Mouse (Mus musculus): Measurements from ENCODE around the gene Krt12. TPM values are rescaled to one million over a fixed set of nuclear protein-coding genes. Genes with fewer than 3 reads are reported as not detected.

Krt12 gene
- polyA plus RNA-seq (2012; ENCODE audit: insufficient read depth, low replicate concordance) = not detected in 2 replicates

GRCm38 (mm10) chr11:99422159-99422558 is at the start of gene Krt12:
Gene Krt12 (minus strand): TSS chr11:99422259.
- Histone ChIP-seq H3K4me1 (0 out of 2 replicates have a peak, but pooled peaks cover 3% of the 10 kb centered on the region), H3K27me3 (replicated peaks) (peaks cover 4% of the 10 kb centered on the region)
- no peak for TF ChIP-seq FLI1 (IDR thresholded peaks at IDR 0.05; ENCODE audit: low read length)
- no peak for TF ChIP-seq GATA1 (IDR thresholded peaks at IDR 0.05; ENCODE audit: borderline replicate concordance, low read length)

GRCm38 (mm10) chr11:99469228-99469627 is 47.2 kb upstream of the Krt12 start:
- Histone ChIP-seq H3K27me3 (replicated peaks) (peaks cover 6% of the 10 kb centered on the region), H3K36me3 (replicated peaks; ENCODE audit: low read length) (no peaks in the 10 kb centered on the region), H3K4me3 (replicated peaks) (no peak overlapping the region), H3K9me3 (no peaks in the 10 kb centered on the region), H3K4me1 (no peaks in the 10 kb centered on the region)
- TF ChIP-seq FLI1 (IDR thresholded peaks at IDR 0.05; ENCODE audit: low read length) (no peak), GATA1 (IDR thresholded peaks at IDR 0.05; ENCODE audit: borderline replicate concordance, low read length) (no peak)

More at GRCm38 (mm10) chr11:99422159-99422558, at the start of gene Krt12:
- H3K4me3 ChIP-seq (replicated peaks) = no peak within 1 kb of the TSS
- H3K9me3 ChIP-seq = no peaks in the 10 kb centered on the region
- no peaks in the 10 kb centered on the region for H3K36me3 ChIP-seq (replicated peaks; ENCODE audit: low read length)

- no peak for TF ChIP-seq FLI1 (IDR thresholded peaks at IDR 0.05; ENCODE audit: low read length)
- TF ChIP-seq GATA1 (IDR thresholded peaks at IDR 0.05; ENCODE audit: borderline replicate concordance, low read length) = no peak
- H3K4me3 ChIP-seq (replicated peaks) = no peak overlapping the region
Measured at GRCm38 (mm10) chr11:99468566-99468965, 46.5 kb upstream of the Krt12 start.

GRCm38 (mm10) chr11:99466316-99466715 is 44.3 kb upstream of the Krt12 start:
- no peaks in the 10 kb centered on the region for H3K9me3 ChIP-seq
- H3K36me3 ChIP-seq (replicated peaks; ENCODE audit: low read length) = no peaks in the 10 kb centered on the region
- peaks cover 6% of the 10 kb centered on the region for H3K27me3 ChIP-seq (replicated peaks)
- H3K4me1 ChIP-seq = no peaks in the 10 kb centered on the region
- TF ChIP-seq GATA1 (IDR thresholded peaks at IDR 0.05; ENCODE audit: borderline replicate concordance, low read length) (no peak), FLI1 (IDR thresholded peaks at IDR 0.05; ENCODE audit: low read length) (no peak)
- H3K4me3 ChIP-seq (replicated peaks) = no peak overlapping the region

More at GRCm38 (mm10) chr11:99468566-99468965, 46.5 kb upstream of the Krt12 start:
- no peaks in the 10 kb centered on the region for H3K4me1 ChIP-seq
- peaks cover 6% of the 10 kb centered on the region for H3K27me3 ChIP-seq (replicated peaks)
- H3K36me3 ChIP-seq (replicated peaks; ENCODE audit: low read length) = no peaks in the 10 kb centered on the region
- H3K9me3 ChIP-seq = no peaks in the 10 kb centered on the region

DNA sequence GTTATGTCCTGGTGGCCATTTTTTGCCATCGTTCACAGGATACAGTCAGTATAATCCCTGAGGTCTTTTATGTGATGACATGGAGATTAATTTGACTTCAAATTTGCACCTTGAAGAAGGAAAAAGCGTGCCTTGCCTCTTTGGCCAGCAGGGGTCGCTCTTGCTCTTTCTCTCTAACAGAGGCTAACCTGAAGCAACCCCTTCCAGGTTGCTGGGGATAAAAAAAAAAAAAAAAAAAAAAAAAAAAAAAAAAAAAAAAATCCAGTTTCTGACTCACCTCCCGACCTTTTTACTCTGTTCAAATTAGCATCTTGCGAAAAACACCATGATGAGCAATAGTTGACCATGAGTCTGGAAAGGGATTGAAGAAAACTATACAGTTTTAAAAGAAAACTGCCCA is 42.8 kb upstream of the Krt12 start:
- no peak for TF ChIP-seq FLI1 (IDR thresholded peaks at IDR 0.05; ENCODE audit: low read length)
- TF ChIP-seq GATA1 (IDR thresholded peaks at IDR 0.05; ENCODE audit: borderline replicate concordance, low read length) = no peak
- H3K4me1 ChIP-seq = no peaks in the 10 kb centered on the region
- no peak overlapping the region for H3K4me3 ChIP-seq (replicated peaks)
- H3K27me3 ChIP-seq (replicated peaks) = peaks cover 6% of the 10 kb centered on the region
- no peaks in the 10 kb centered on the region for H3K9me3 ChIP-seq
- H3K36me3 ChIP-seq (replicated peaks; ENCODE audit: low read length) = no peaks in the 10 kb centered on the region

- no peaks in the 10 kb centered on the region for H3K4me1 ChIP-seq
- H3K9me3 ChIP-seq = no peaks in the 10 kb centered on the region
- TF ChIP-seq FLI1 (IDR thresholded peaks at IDR 0.05; ENCODE audit: low read length) (no peak), GATA1 (IDR thresholded peaks at IDR 0.05; ENCODE audit: borderline replicate concordance, low read length) (no peak)
- H3K36me3 ChIP-seq (replicated peaks; ENCODE audit: low read length) = no peaks in the 10 kb centered on the region
- H3K27me3 ChIP-seq (replicated peaks) = peaks cover 6% of the 10 kb centered on the region
- no peak overlapping the region for H3K4me3 ChIP-seq (replicated peaks)
Measured at GRCm38 (mm10) chr11:99463155-99463554, 41.1 kb upstream of the Krt12 start.

DNA sequence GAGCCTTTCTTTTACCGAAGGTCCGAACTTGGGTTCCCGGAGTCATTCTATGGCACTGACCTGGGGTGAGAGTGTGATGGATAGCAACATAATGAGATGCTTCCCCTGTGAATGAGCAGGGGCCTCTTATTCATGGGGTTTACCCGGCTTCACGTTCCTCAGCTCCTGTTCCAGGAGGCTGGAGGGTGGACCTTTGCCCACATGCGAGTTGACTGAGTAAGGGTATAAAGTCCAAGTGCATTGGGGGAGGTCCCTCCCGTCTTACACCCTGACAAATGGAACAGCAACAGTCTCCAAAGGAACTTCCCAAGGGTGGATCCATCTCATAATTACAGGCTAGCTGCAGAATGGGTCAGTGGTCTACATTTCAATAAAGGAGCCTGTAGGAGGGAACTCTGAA is 39.7 kb upstream of the Krt12 start:
- TF ChIP-seq GATA1 (IDR thresholded peaks at IDR 0.05; ENCODE audit: borderline replicate concordance, low read length) = no peak
- TF ChIP-seq FLI1 (IDR thresholded peaks at IDR 0.05; ENCODE audit: low read length) = no peak
- no peak overlapping the region for H3K4me3 ChIP-seq (replicated peaks)
- H3K9me3 ChIP-seq = no peaks in the 10 kb centered on the region
- peaks cover 2% of the 10 kb centered on the region for H3K27me3 ChIP-seq (replicated peaks)
- H3K36me3 ChIP-seq (replicated peaks; ENCODE audit: low read length) = no peaks in the 10 kb centered on the region
- H3K4me1 ChIP-seq = no peaks in the 10 kb centered on the region

- Histone ChIP-seq H3K36me3 (replicated peaks; ENCODE audit: low read length) (no peaks in the 10 kb centered on the region), H3K4me1 (no peaks in the 10 kb centered on the region), H3K27me3 (replicated peaks) (no peaks in the 10 kb centered on the region), H3K4me3 (replicated peaks) (no peak overlapping the region), H3K9me3 (no peaks in the 10 kb centered on the region)
- no peak for TF ChIP-seq FLI1 (IDR thresholded peaks at IDR 0.05; ENCODE audit: low read length)
- TF ChIP-seq GATA1 (IDR thresholded peaks at IDR 0.05; ENCODE audit: borderline replicate concordance, low read length) = no peak
Measured at GRCm38 (mm10) chr11:99458887-99459286, 36.8 kb upstream of the Krt12 start.

DNA sequence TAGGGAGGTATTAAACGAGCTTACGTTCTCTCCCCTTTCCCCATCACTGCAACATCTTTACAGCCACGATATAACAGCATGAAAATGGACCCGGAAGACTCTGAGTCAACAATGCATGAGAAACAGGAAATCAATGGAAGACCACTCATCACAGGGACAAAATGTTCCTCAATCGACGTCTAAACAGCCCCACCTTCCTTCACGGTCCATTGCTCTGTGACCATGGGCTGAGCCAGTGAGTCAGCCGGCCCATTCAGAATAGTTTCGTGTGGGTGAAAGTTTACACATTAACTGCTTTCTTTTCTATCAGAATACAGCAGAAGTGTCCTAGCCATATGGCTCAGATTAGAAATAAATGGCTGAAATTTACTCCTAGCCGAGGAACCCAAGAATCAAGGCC is 32.7 kb upstream of the Krt12 start:
- H3K4me3 ChIP-seq (replicated peaks) = no peak overlapping the region
- H3K36me3 ChIP-seq (replicated peaks; ENCODE audit: low read length) = no peaks in the 10 kb centered on the region
- no peaks in the 10 kb centered on the region for H3K9me3 ChIP-seq
- H3K4me1 ChIP-seq = no peaks in the 10 kb centered on the region
- H3K27me3 ChIP-seq (replicated peaks) = peaks cover 1% of the 10 kb centered on the region
- TF ChIP-seq GATA1 (IDR thresholded peaks at IDR 0.05; ENCODE audit: borderline replicate concordance, low read length) = no peak
- TF ChIP-seq FLI1 (IDR thresholded peaks at IDR 0.05; ENCODE audit: low read length) = no peak

DNA sequence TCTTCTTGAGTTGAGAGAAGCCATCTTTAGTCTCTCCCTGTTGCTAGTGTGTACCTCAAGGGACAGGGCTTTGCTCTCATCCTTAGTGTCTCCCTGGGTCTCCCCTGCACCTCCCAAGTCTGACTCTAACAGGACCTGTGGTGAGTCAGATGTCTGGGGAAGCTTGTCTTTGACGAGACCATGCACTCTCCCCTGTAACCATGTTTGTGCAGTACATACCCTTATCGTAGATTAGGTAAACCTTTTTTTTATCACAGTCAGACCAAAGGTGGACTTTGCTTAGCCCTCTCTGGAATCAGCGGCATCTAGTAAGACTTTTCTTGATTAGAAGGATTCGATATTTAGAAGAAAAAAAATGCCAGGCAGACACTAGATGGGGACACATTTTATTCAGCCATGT is 32.0 kb upstream of the Krt12 start:
- no peak overlapping the region for H3K4me3 ChIP-seq (replicated peaks)
- H3K36me3 ChIP-seq (replicated peaks; ENCODE audit: low read length) = no peaks in the 10 kb centered on the region
- H3K27me3 ChIP-seq (replicated peaks) = peaks cover 1% of the 10 kb centered on the region
- H3K9me3 ChIP-seq = no peaks in the 10 kb centered on the region
- no peaks in the 10 kb centered on the region for H3K4me1 ChIP-seq
- TF ChIP-seq GATA1 (IDR thresholded peaks at IDR 0.05; ENCODE audit: borderline replicate concordance, low read length) (no peak), FLI1 (IDR thresholded peaks at IDR 0.05; ENCODE audit: low read length) (no peak)

- TF ChIP-seq FLI1 (IDR thresholded peaks at IDR 0.05; ENCODE audit: low read length) (no peak), GATA1 (IDR thresholded peaks at IDR 0.05; ENCODE audit: borderline replicate concordance, low read length) (no peak)
- Histone ChIP-seq H3K4me3 (replicated peaks) (no peak overlapping the region), H3K4me1 (no peaks in the 10 kb centered on the region), H3K27me3 (replicated peaks) (peaks cover 1% of the 10 kb centered on the region), H3K9me3 (peaks cover 3% of the 10 kb centered on the region; the same call in 1 of the 2 replicates), H3K36me3 (replicated peaks; ENCODE audit: low read length) (no peaks in the 10 kb centered on the region)
Measured at GRCm38 (mm10) chr11:99448769-99449168, 26.7 kb upstream of the Krt12 start.
